Mouse (Mus musculus) midbrain, embryonic 10.5 days (tissue): ENCODE data around the gene Cfap43. TPM values are rescaled to one million over a fixed set of nuclear protein-coding genes. Genes with fewer than 3 reads are reported as not detected.

Experiments
- DNase-seq: peaks from one replicate; pipeline ENCODE4 v3.0.0-alpha.2; 2017; ENCODE audit warnings: low spot score
- H3K27ac ChIP-seq: fragments of 300-500 bp; sonication (generic); replicated peaks from 2 replicates; pipeline ENCODE4 v1.5.1; 2016; ENCODE audit warnings: mild to moderate bottlenecking
- H3K27me3 ChIP-seq: fragments of 300-500 bp; sonication (generic); 2 replicates; pipeline ENCODE4 v1.6.1; 2016; ENCODE audit warnings: low read depth, mild to moderate bottlenecking; ENCODE audit not compliant: poor library complexity, severe bottlenecking
- H3K36me3 ChIP-seq: fragments of 300-500 bp; sonication (generic); 2 replicates; pipeline ENCODE4 v1.6.1; 2016; ENCODE audit warnings: mild to moderate bottlenecking, moderate library complexity
- H3K4me1 ChIP-seq: fragments of 300-500 bp; sonication (generic); 2 replicates; pipeline ENCODE4 v1.6.1; 2016
- H3K4me3 ChIP-seq: fragments of 300-500 bp; sonication (generic); 2 replicates; pipeline ENCODE4 v1.5.1; 2016; ENCODE audit warnings: mild to moderate bottlenecking, moderate library complexity
- H3K9me3 ChIP-seq: fragments of 300-500 bp; sonication (generic); replicated peaks from 2 replicates; pipeline ENCODE4 v1.6.1; 2016; ENCODE audit warnings: mild to moderate bottlenecking
- WGBS: fragments of 180-500 bp; shearing (Covaris S2); methylation state at CpG from one replicate; pipeline ENCODE4 v1.1.7; 2016; 5-methylcytosine and 5-hydroxymethylcytosine counted together
- polyA plus RNA-seq: library from polyadenylated mRNA; unstranded; fragments of >200 nt; fragmentation: Nextera tagmentation; extraction: Ambion mirVana; gene quantifications from 2 replicates; pipeline ENCODE4 v1.2.1, GENCODE M21; 2016

The Cfap43 gene
- polyA plus RNA-seq, 1 experiment from 2014 or later = 0.06 TPM

DNA sequence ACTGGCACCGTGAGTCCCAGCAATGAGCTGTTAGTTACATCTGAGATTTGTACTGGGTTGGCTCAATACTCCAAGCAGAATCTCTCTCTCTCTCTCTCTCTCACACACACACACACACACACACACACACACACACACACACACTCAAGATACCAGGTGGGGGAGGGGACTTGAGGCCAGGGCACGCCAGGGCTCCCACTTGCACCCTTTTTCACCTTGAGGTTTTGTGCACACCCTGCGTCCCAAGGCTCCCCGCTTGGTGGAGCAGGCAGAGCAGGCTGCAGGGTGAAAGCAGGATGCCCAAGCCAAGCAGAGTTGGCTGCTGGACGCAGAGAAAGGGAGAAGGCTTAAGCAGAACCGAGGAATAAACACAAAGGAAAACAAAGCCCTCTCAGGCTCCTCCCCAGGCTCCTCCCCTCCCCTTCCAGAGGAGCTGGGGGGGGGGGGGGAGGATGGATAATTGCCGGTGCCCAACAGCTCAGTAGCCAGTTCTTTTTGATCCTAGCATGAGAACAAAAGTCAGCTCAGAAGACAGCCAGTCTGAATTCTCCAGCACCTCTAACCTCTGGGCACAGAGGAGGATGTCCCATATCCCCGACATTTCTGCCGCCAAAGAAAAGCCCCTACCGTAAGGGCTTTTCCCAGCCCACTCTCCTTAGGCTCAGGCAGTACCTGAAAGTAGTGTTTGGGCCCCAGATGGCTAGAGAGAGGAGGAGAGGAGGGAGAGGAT is 9.5 kb downstream of the Cfap43 start:
- H3K27me3 ChIP-seq = no peaks in the 10 kb centered on the region
- WGBS = 1% methylated on average over 10 of the region's 10 CpGs
- H3K36me3 ChIP-seq = peaks cover 28% of the 10 kb centered on the region; the same call in 1 of the 2 replicates
- H3K9me3 ChIP-seq = no peaks in the 10 kb centered on the region
- H3K27ac ChIP-seq = peak overlapping the region; percentile 98
- peak overlapping the region; percentile 53 for H3K4me3 ChIP-seq
- DNase-seq = peak; percentile 80
- peaks cover 37% of the 10 kb centered on the region for H3K4me1 ChIP-seq

DNA sequence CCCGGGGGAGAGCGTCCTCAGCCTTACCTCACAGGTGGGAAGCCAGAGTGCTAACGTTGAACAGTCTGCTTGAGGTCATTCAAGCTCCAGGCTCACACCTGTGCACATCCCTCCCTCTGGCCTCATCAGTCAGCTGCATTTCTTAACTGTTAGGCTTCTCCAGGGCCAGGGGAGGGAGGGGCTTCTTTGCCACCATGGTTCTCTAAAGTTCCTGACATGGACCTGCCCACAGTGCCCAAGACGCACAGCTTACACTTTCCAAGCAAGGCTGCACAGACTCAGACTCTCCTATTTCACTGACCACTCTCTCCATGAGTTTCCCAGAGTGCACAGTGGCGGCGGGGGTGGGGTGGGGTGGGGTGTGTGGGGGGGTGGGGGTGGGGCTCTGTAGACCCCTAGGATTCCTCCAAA is 10.1 kb downstream of the Cfap43 start:
- H3K4me1 ChIP-seq = peaks cover 37% of the 10 kb centered on the region

DNA sequence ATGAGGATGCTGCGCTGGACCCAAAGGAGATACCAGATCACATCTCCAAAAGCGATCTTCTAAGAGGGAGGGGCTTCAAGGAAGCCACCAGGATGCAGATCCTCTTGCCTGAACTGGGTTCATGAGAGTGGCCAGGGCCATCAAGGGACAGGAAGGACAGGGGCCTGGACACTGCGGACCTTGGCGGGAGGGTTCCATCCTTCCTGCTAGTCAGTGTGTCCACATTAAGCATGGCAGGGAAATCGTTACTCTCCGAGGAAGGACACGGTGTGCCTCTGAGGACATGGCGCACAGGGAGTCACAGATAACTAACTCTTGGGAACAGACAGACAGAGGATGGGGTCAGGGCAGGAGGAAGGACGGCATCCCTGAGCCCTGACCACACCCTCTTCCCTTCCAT is 11.5 kb downstream of the Cfap43 start:
- H3K4me1 ChIP-seq = peaks cover 49% of the 10 kb centered on the region
- H3K4me3 ChIP-seq = no peak overlapping the region
- no peak for DNase-seq
- peaks cover 16% of the 10 kb centered on the region; the same call in 1 of the 2 replicates for H3K36me3 ChIP-seq
- no peaks in the 10 kb centered on the region for H3K27me3 ChIP-seq
- H3K27ac ChIP-seq = 0 out of 2 replicates have a peak overlapping the region, but pooled peaks have one; percentile 23
- whole genome bisulfite sequencing = 92% methylated on average over 9 of the region's 9 CpGs
- no peaks in the 10 kb centered on the region for H3K9me3 ChIP-seq

More for the DNA sequence above, 10.1 kb downstream of the Cfap43 start:
- Histone ChIP-seq H3K27me3 (no peaks in the 10 kb centered on the region), H3K36me3 (peaks cover 25% of the 10 kb centered on the region; the same call in 1 of the 2 replicates), H3K9me3 (no peaks in the 10 kb centered on the region), H3K4me3 (peak overlapping the region; percentile 53), H3K27ac (peak overlapping the region; percentile 98)
- whole genome bisulfite sequencing = 17% methylated on average over 6 of the region's 6 CpGs
- DNase-seq = peak; percentile 22

DNA sequence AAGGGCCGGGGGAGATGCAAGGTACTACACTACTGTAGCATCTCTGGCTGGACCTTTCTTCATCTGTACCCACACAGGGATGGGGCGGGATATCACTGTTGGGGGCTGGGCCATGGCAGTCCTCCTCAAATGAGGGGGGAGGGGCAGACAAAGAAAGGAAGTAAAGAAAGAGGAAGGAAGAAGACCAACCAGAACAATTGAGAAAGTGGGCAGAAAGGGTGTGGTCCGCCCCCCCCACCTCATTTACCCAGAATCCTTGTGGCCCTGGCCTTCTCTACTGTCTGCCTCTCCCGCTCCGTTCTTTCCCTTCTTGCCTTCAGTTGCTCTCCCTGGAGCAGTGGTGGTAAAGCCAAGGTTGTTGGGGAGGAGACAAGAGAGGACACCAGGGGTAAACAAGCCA is 13.5 kb downstream of the Cfap43 start:
- Histone ChIP-seq H3K9me3 (no peaks in the 10 kb centered on the region), H3K4me3 (no peak overlapping the region), H3K27ac (no peak overlapping the region), H3K4me1 (peaks cover 39% of the 10 kb centered on the region), H3K27me3 (no peaks in the 10 kb centered on the region), H3K36me3 (peaks cover 8% of the 10 kb centered on the region; the same call in 1 of the 2 replicates)
- 94% methylated on average over 5 of the region's 5 CpGs for WGBS
- DNase-seq = no peak

DNA sequence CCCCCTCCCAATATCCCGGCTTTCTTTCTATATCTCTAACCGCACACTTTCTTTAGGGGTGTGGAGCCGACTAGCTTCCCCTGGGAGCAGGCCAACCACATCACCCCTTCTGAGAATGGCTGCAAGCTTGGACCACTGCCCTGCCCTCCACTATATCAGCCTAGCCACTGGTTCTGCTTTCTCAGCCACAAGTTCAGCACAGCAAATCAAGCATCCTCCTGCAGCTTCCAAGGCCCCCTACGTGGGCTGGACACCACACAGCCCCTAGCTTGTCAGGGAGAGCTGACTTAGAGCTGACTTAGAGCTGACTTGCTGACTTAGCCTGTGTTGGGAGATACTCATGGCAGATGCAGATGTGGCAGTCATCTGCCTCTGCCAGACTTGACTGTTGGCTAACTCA is 14.0 kb downstream of the Cfap43 start:
- Histone ChIP-seq H3K27ac (no peak overlapping the region), H3K9me3 (no peaks in the 10 kb centered on the region), H3K27me3 (no peaks in the 10 kb centered on the region), H3K36me3 (peaks cover 13% of the 10 kb centered on the region; the same call in 1 of the 2 replicates), H3K4me3 (no peak overlapping the region), H3K4me1 (peaks cover 34% of the 10 kb centered on the region)
- 85% methylated on average over 4 of the region's 4 CpGs for WGBS
- DNase-seq = no peak

DNA sequence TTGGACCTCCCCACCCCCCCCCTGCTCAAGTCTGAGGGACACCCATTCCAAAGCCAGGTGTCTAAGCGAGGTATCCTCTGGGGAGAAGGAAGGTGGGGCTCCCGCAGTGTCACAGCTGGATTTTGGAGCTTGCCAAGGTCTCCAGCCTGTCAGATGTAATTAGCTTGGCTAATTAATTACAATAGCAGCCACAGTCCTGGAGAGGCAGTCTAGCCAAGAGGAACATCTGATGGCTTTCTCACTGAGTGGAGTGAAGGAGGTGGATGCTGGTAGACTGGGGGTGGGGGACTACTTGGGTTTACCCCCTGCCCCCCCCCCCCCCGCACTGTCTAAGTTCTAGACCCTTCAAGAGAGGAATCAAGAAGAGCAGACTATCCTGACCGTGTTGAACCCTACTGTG is 15.4 kb downstream of the Cfap43 start:
- Histone ChIP-seq H3K27ac (peak overlapping the region; percentile 46), H3K9me3 (no peaks in the 10 kb centered on the region), H3K4me1 (peaks cover 20% of the 10 kb centered on the region), H3K36me3 (peaks cover 17% of the 10 kb centered on the region; the same call in 1 of the 2 replicates), H3K4me3 (no peak overlapping the region), H3K27me3 (no peaks in the 10 kb centered on the region)
- no peak for DNase-seq
- 59% methylated on average over 4 of the region's 4 CpGs for WGBS

DNA sequence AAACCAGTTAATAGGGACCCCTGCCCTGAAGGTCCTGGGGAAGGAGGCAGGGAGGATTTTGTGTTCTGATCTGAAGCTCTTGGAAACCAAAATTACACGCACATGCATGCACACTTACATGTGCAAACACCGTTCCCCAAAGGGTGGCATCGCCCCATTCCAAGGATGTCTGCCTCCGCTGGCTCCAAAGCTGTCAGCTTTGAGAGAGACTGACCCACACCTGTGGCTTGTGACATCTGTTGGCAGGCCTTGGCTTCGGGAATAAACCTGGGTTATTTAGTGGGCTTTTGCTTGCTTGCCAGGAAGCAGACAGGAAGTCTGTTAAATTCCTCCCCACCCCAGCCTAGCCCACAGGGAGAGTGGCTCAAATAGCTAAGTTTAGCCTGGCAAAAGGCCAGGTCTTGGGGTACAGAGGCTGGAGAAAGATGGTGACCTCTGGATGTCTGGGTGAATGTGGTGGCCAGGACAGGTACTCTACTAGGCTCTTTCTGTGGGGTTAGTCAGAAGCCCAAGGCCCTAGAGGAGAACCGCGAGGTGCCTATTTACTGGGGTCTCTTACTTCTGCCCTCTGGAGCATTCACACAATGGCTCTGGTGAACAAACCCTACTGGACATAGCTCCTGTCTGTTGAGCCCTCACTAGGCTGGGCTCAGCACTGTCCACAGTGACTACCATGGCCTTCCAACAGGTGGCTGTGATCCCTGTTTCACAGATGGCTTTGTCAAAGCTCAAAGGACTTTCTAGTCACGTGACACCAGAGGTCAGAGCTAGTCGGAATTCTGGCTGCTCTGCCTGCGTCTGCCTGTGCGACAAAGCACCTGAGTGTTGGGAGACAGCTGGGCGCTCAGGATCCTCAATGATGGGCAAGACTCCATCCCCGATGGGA is 16.5 kb downstream of the Cfap43 start:
- 75% methylated on average over 13 of the region's 13 CpGs for WGBS
- Histone ChIP-seq H3K27me3 (no peaks in the 10 kb centered on the region), H3K9me3 (no peaks in the 10 kb centered on the region), H3K4me3 (no peak overlapping the region), H3K4me1 (peaks cover 13% of the 10 kb centered on the region), H3K27ac (peak overlapping the region; percentile 46), H3K36me3 (peaks cover 26% of the 10 kb centered on the region)
- no peak for DNase-seq

DNA sequence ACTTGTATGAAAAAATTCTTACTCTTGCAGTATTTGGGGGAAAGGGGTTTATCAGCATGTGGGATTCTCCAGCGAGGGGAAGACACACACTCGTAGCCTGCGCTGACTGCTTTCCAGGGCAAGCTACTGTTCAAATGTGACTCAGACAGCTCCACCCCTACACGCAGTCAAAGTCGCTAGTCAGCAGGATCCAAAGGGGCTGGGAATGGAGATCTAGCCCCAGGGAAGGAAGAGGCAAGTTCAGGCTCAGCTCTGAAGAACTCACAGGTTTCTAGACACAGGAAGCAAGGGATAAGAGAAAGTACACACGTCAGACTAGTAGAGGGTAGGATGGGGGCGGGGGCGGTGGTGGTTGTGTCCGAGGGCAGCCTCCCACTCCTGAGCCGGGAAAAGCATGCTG is 18.5 kb downstream of the Cfap43 start:
- Histone ChIP-seq H3K4me1 (peaks cover 13% of the 10 kb centered on the region), H3K9me3 (no peaks in the 10 kb centered on the region), H3K4me3 (no peak overlapping the region), H3K27ac (no peak overlapping the region), H3K27me3 (no peaks in the 10 kb centered on the region), H3K36me3 (peaks cover 41% of the 10 kb centered on the region)
- WGBS = 87% methylated on average over 10 of the region's 10 CpGs
- DNase-seq = no peak

DNA sequence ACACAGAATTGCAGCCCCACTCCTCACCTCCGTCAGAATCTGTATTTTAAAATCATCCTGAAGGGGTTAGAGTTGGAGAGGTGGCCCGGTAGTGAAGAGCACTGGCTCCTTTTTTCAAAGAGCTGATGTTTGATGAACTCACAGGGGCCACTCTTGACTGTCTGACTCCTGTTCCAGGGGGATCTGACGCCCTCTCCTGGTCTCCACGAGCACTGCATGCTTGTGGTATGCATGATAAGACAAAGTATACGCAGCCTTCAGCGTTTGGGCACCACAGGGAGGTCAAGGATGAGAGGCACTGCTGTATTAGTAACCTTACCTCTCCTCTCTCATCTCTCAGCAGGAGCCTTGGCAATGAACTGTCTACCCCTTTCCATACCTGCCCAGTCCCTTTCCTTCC is 19.1 kb downstream of the Cfap43 start:
- Histone ChIP-seq H3K4me1 (peaks cover 13% of the 10 kb centered on the region), H3K9me3 (no peaks in the 10 kb centered on the region), H3K36me3 (peaks cover 46% of the 10 kb centered on the region), H3K4me3 (no peak overlapping the region), H3K27me3 (no peaks in the 10 kb centered on the region), H3K27ac (no peak overlapping the region)
- WGBS = 71% methylated on average over 6 of the region's 6 CpGs
- no peak for DNase-seq

DNA sequence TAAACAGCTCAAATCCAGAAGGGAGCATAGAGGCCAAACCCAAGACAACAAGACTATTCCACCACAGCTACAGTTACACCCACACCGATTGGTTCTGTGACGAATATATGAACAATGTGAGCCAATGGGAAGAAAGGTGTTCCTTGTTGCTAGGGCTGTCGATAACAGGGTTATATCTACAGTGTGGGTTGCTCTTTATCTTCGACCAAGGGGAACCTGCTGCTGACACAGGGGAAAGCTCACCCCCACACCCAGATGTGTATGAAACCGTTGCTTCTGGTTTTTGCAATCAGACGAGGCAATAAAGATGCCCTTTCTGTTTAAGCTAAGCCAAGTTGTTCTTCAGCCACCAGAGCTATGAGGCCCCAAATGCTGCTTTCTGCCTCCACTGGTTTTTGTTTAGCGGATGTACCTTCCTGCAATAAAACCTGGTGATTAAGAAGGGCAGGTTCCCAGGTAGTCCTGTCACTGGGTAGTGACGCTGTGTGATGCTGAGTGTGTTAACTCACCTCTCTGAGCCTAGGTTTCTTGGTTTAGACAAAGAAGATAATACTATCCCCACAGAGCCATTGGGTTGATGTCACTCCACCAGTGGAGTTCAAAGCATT is 20.5 kb downstream of the Cfap43 start:
- H3K4me1 ChIP-seq = peaks cover 11% of the 10 kb centered on the region
- no peak for DNase-seq
- H3K27me3 ChIP-seq = no peaks in the 10 kb centered on the region
- peaks cover 61% of the 10 kb centered on the region for H3K36me3 ChIP-seq
- H3K4me3 ChIP-seq = no peak overlapping the region
- WGBS = 94% methylated on average over 8 of the region's 8 CpGs
- no peak overlapping the region for H3K27ac ChIP-seq
- no peaks in the 10 kb centered on the region for H3K9me3 ChIP-seq

DNA sequence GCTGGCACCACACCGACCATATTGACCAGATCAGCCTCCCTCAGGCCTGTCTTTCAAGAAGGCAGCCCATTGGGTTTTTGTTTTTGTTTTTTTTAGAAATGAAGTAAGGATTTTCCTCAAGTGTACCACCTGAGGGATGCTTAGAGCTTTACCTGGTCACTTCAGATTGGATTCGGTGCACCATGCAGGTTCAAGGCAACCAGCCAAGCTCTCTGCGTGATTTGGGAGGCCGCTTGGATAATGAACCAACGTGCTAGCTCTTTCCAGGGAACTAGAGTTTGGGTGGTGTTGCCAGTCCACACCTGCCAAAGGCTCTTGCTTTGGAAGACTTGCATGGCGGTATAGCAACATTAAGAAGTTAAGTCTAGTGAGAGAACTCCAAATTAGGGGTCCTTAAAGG is 26.0 kb downstream of the Cfap43 start:
- no peaks in the 10 kb centered on the region for H3K9me3 ChIP-seq
- H3K4me1 ChIP-seq = no peaks in the 10 kb centered on the region
- H3K27me3 ChIP-seq = no peaks in the 10 kb centered on the region
- peaks cover 51% of the 10 kb centered on the region for H3K36me3 ChIP-seq
- H3K4me3 ChIP-seq = no peak overlapping the region
- no peak overlapping the region for H3K27ac ChIP-seq
- whole genome bisulfite sequencing = 94% methylated on average over 6 of the region's 6 CpGs
- no peak for DNase-seq

DNA sequence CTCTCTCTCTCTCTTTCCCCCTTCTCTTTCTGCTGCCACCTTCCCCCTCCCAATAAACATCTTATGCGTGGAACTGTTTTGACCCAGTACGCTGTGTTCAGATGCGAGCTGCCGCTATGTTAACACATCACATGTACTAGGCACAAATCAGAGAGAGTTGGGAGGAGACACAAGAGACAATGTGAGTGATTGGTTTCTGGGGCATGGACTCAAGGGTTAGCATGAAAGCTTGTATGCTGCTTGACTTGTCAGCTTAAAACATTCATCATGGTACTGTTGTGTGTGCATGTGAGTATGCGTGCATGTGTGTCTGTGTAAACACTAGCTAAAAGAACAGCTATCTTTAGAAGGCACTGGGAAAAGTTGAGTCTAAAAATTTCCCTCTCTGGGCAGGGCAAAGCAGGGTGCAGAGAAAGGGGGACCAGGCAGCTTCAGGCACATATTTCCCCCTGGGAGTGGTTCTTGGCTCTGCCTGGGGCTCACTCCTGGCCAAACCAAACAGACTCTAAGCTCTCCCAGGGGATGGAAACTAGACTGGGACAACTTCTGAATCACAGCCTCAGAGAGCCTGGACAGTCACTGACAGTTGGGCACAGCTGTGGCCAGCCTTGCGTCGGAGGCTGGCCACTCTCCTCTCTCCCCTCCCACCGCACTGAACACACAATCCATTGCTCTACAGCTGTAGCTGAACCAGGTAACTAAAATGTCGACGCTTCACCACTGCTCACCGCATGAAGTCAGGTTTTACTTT is 27.4 kb downstream of the Cfap43 start:
- H3K27ac ChIP-seq = no peak overlapping the region

More for the DNA sequence above, 27.4 kb downstream of the Cfap43 start:
- Histone ChIP-seq H3K9me3 (no peaks in the 10 kb centered on the region), H3K4me3 (no peak overlapping the region), H3K36me3 (peaks cover 38% of the 10 kb centered on the region), H3K4me1 (no peaks in the 10 kb centered on the region), H3K27me3 (no peaks in the 10 kb centered on the region)
- no peak for DNase-seq
- WGBS = 86% methylated on average over 11 of the region's 11 CpGs
